Mouse (Mus musculus) layer of hippocampus, postnatal 14 days (tissue): ENCODE measurements at regions not wholly inside any gene's neighbourhood (a gene's known extent, or its start where the extent isn't known, plus 50 kb on each side); places are given as distances from the start of the nearest gene placed in this dataset.

Experiments
- DNase-seq, 2 experiments: peaks; one replicate each; pipeline ENCODE4 v3.0.0; 2021 to 2022; ENCODE audit warnings: low spot score in 2 of 2, mixed read lengths in 1 of 2

- no peak for DNase-seq
These were observed 74.3 kb upstream of the Aff3 start for GRCm38 (mm10) chr1:38739018-38739417.

- no peak for DNase-seq
These were observed 71.0 kb upstream of the Aff3 start for GRCm38 (mm10) chr1:38735768-38736167.

GRCm38 (mm10) chr1:38733201-38733600, 68.4 kb upstream of the Aff3 start:
- DNase-seq: no peak

- peak in 1 of 2 experiments; percentile 44 for DNase-seq
These were observed 65.4 kb upstream of the Aff3 start for GRCm38 (mm10) chr1:38729977-38730782.

- DNase-seq: no peak
These were observed 61.0 kb upstream of the Aff3 start for GRCm38 (mm10) chr1:38725805-38726204.

- no peak for DNase-seq
These were observed 59.9 kb upstream of the Aff3 start for GRCm38 (mm10) chr1:38724631-38725030.

GRCm38 (mm10) chr1:38722155-38722554, 57.4 kb upstream of the Aff3 start:
- no peak for DNase-seq

GRCm38 (mm10) chr1:38720287-38720686, 55.5 kb upstream of the Aff3 start:
- DNase-seq: no peak

GRCm38 (mm10) chr1:38715621-38716020, 50.9 kb upstream of the Aff3 start:
- no peak for DNase-seq
